ENCODE assay signal across 8 mouse cellular contexts in genomic region chr15:101370101-101370911, GRCm38 (mm10). TPM values are rescaled to one million over a fixed set of nuclear protein-coding genes. Genes with fewer than 3 reads are reported as not detected.
DNase-seq lines count a peak whose midpoint lies in the region; ATAC-seq lines count a peak whose summit lies in the region.

Gene Krt80 (minus strand): TSS chr15:101370162.

- no peak within 1 kb of the TSS for H3K4me2 ChIP-seq in embryonic facial prominence, embryonic 12.5 days (replicated peaks)
- H3K4me2 ChIP-seq in embryonic facial prominence, embryonic 15.5 days (replicated peaks): peak within 1 kb of the TSS; percentile 34
- H3K4me2 ChIP-seq in lung, embryonic 15.5 days: peak within 1 kb of the TSS; percentile 35

- no peak within 1 kb of the TSS for H3K4me3 ChIP-seq in embryonic facial prominence, embryonic 12.5 days
- no peak within 1 kb of the TSS for H3K4me3 ChIP-seq in embryonic facial prominence, embryonic 10.5 days
- H3K4me3 ChIP-seq in embryonic facial prominence, embryonic 15.5 days (replicated peaks): peak within 1 kb of the TSS; percentile 24
- H3K4me3 ChIP-seq in lung, embryonic 15.5 days: no peak within 1 kb of the TSS

- intact Hi-C loops in heart, postnatal 36 days (cut with DNase I): no loop called here

- peaks cover 13% of the 10 kb centered on the region; the same call in 1 of the 2 replicates for H3K4me1 ChIP-seq in embryonic facial prominence, embryonic 12.5 days
- peaks cover 36% of the 10 kb centered on the region for H3K4me1 ChIP-seq in embryonic facial prominence, embryonic 10.5 days
- peaks cover 73% of the 10 kb centered on the region for H3K4me1 ChIP-seq in embryonic facial prominence, embryonic 15.5 days
- peaks cover 79% of the 10 kb centered on the region for H3K4me1 ChIP-seq in lung, embryonic 15.5 days

- DNase-seq in embryonic facial prominence, embryonic 10.5 days (ENCODE audit: low spot score): no peak
- DNase-seq in heart, postnatal 36 days: peak; percentile 87 to 88
- DNase-seq in urinary bladder, postnatal 25 days (ENCODE audit: low spot score): peak; percentile 83
- DNase-seq in spleen, adult 12 weeks (ENCODE audit: low spot score): no peak
- no peak for DNase-seq in cerebellum, adult 18-20 months

- WGBS in embryonic facial prominence, embryonic 12.5 days: 55% methylated on average over 22 of the region's 22 CpGs
- WGBS in embryonic facial prominence, embryonic 10.5 days: 61% methylated on average over 22 of the region's 22 CpGs
- 32% methylated on average over 22 of the region's 22 CpGs for WGBS in embryonic facial prominence, embryonic 15.5 days
- WGBS in lung, embryonic 15.5 days: 24% methylated on average over 22 of the region's 22 CpGs

- H3K36me3 ChIP-seq in embryonic facial prominence, embryonic 12.5 days: no peaks in the 10 kb centered on the region
- no peaks in the 10 kb centered on the region for H3K36me3 ChIP-seq in embryonic facial prominence, embryonic 10.5 days (replicated peaks)
- H3K36me3 ChIP-seq in embryonic facial prominence, embryonic 15.5 days: no peaks in the 10 kb centered on the region
- H3K36me3 ChIP-seq in lung, embryonic 15.5 days: no peaks in the 10 kb centered on the region

- H3K9ac ChIP-seq in embryonic facial prominence, embryonic 12.5 days: no peak within 1 kb of the TSS
- no peak within 1 kb of the TSS for H3K9ac ChIP-seq in embryonic facial prominence, embryonic 15.5 days
- no peak within 1 kb of the TSS for H3K9ac ChIP-seq in lung, embryonic 15.5 days

- no peaks in the 10 kb centered on the region for H3K9me3 ChIP-seq in embryonic facial prominence, embryonic 12.5 days
- no peaks in the 10 kb centered on the region for H3K9me3 ChIP-seq in embryonic facial prominence, embryonic 10.5 days
- no peaks in the 10 kb centered on the region for H3K9me3 ChIP-seq in embryonic facial prominence, embryonic 15.5 days (replicated peaks)
- H3K9me3 ChIP-seq in lung, embryonic 15.5 days: no peaks in the 10 kb centered on the region

- H3K27me3 ChIP-seq in embryonic facial prominence, embryonic 12.5 days: 0 out of 2 replicates have a peak, but pooled peaks cover 2% of the 10 kb centered on the region
- peaks cover 16% of the 10 kb centered on the region; the same call in 1 of the 2 replicates for H3K27me3 ChIP-seq in embryonic facial prominence, embryonic 10.5 days (replicated peaks; ENCODE audit: low read depth, poor library complexity, severe bottlenecking)
- no peaks in the 10 kb centered on the region for H3K27me3 ChIP-seq in embryonic facial prominence, embryonic 15.5 days
- no peaks in the 10 kb centered on the region for H3K27me3 ChIP-seq in lung, embryonic 15.5 days

- ATAC-seq in embryonic facial prominence, embryonic 12.5 days (ENCODE audit: insufficient number of reproducible peaks, insufficient read depth, low FRiP score, low TSS enrichment): 0 out of 2 replicates have a peak, but pooled peaks have one; percentile 8
- peak; percentile 76; the same call in 1 of the 2 replicates for ATAC-seq in embryonic facial prominence, embryonic 15.5 days (ENCODE audit: insufficient number of reproducible peaks, low FRiP score, low TSS enrichment, low read depth)
- ATAC-seq in lung, embryonic 15.5 days (ENCODE audit: borderline replicate concordance, extremely low read depth, low FRiP score, low TSS enrichment): peak; percentile 87

- H3K27ac ChIP-seq in embryonic facial prominence, embryonic 12.5 days: no peak within 1 kb of the TSS
- no peak within 1 kb of the TSS for H3K27ac ChIP-seq in embryonic facial prominence, embryonic 10.5 days (replicated peaks)
- H3K27ac ChIP-seq in embryonic facial prominence, embryonic 15.5 days (replicated peaks): peak within 1 kb of the TSS; percentile 86
- H3K27ac ChIP-seq in lung, embryonic 15.5 days: peak within 1 kb of the TSS; percentile 91

RNA-seq across cellular contexts. Expression of gene Krt80, which starts in this region (rescaled TPM):
- 0.35 and 0.45 TPM in 2 replicates for polyA plus RNA-seq in embryonic facial prominence, embryonic 12.5 days (2016; fragmentation: Nextera tagmentation; extraction: Ambion mirVana)
- 0.04 and 0.16 TPM in 2 replicates for polyA plus RNA-seq in embryonic facial prominence, embryonic 10.5 days (2016; fragmentation: Nextera tagmentation; extraction: Ambion mirVana)
- polyA plus RNA-seq in embryonic facial prominence, embryonic 15.5 days (2015; fragmentation: Nextera tagmentation; extraction: Ambion mirVana): 26.9 and 33.5 TPM in 2 replicates
- total RNA-seq in heart, postnatal 36 days (2021): 1 to 10 TPM; 2.0 to 2.1 TPM
- polyA plus RNA-seq in lung, embryonic 15.5 days (2015; fragmentation: Nextera tagmentation; extraction: Ambion mirVana): 1.7 and 2.0 TPM in 2 replicates

Comparison
In these comparisons a context has a peak if more than half of its experiments do, and no peak if none do; other contexts are left out.
1. H3K27ac ChIP-seq: peak in embryonic facial prominence, embryonic 15.5 days (single experiment) and lung, embryonic 15.5 days (single experiment); none in embryonic facial prominence, embryonic 12.5 days (single experiment) and embryonic facial prominence, embryonic 10.5 days (single experiment).
2. Peak in ATAC-seq in embryonic facial prominence, embryonic 12.5 days; RNA of the gene not detected or under 1 TPM.
3. ATAC-seq: peak in every context shown above with its lines; median percentile 87 in lung, embryonic 15.5 days; 76 in embryonic facial prominence, embryonic 15.5 days; 8 in embryonic facial prominence, embryonic 12.5 days.
4. DNase-seq: peak in heart, postnatal 36 days (2 of 2) and urinary bladder, postnatal 25 days (single experiment); none in embryonic facial prominence, embryonic 10.5 days (single experiment), spleen, adult 12 weeks (single experiment) and cerebellum, adult 18-20 months (0 of 2).